Mouse (Mus musculus) naive thymus-derived CD4-positive, alpha-beta T cell, adult 2 months (primary cell): ENCODE results near the gene Nbea.

Experiments used
- DNase-seq: peaks from one replicate; pipeline ENCODE4 v3.0.0-alpha.2; 2011; ENCODE audit warnings: low read depth

Nbea gene

DNA sequence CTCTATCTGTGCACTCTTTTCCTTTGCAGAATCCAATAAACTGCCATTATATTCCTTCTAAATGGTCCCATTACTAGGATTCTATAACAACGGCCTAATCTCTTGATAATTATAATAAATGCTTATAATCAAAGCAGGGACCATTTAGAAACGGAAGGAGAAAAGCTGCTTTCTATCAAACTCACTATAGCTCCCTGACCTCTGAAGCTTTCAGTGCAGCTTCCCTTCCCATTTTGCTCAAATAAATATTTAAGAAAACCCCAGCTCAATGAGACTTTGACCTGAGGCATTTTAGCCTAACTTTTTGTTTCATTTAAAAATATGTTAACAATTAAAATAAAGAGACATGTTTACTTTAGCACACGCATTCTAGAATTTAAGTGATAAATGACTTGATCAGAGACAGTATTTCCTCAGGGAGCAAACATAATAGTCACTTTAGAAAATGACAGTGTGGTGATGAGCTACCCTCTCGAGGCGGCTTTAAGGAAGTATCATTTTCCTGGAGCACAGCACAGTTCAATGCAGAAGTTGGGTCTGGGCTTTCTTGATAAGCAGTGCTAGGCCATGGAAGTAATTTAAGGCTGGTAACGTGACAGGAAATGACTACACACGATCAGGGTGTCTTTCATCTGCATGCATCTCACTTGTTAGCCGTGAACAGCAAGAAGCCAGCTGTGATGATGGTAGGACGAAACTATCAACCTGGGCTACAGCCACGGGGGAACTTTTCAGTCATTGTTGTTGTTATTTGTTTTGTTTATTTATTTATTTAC, 354.8 kb downstream of the Nbea start:
- peak; percentile 14 for DNase-seq

DNA sequence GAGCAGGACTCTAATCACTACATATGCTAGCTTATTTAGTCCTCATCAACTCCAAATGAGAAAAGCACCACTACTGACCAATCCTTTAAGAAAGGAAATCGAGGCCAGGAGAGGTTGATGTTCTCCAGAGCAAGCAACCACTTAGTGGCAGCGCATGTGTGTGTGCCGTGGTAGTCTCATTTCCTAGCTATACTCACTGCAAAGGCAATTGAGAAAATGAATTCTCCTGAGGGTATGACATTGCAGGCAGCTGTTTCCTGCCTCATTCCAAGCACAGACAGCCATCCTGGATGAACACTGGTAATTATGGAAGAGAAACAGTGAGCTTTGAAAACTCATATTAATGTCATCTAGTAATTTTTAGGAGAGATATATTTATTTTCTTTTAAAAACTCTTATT, 358.6 kb downstream of the Nbea start:
- no peak for DNase-seq

DNA sequence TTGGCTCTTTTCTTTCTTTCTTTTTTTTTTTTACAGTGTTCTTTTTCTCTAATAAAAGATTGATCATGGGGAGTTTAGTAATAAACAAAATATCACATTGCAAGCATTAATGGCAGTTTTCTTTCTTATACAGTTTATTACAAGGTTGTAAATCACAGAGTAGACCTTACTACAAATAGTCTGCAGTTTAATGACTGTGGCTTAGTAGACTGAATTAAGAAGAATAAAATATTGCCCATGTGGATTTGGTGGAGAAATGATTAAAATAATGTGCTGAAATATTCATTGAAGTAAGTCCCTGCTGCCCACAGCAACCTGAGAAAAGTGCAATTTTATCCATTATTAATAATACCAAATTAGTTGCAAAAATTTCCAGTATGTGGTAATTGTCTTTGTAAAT, 363.9 kb downstream of the Nbea start:
- no peak for DNase-seq

DNA sequence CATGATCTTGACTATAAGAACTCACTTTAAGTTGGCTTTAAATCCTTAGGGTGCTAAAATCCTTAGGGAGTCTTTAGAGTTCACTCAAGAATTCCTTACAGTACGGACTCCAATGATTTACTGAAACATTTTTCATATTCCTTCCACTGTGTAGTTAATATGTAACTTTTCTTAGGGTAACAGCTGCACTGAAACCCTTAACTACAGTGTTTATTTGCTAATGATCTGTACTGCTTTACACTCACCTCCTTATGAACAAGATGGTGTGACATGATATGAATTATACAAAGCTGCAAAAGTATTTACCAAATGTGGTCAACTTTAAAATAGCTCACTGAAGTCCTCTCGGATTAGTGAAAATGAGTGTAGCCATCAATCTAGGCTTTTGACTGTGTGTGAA, 365.4 kb downstream of the Nbea start:
- no peak for DNase-seq

DNA sequence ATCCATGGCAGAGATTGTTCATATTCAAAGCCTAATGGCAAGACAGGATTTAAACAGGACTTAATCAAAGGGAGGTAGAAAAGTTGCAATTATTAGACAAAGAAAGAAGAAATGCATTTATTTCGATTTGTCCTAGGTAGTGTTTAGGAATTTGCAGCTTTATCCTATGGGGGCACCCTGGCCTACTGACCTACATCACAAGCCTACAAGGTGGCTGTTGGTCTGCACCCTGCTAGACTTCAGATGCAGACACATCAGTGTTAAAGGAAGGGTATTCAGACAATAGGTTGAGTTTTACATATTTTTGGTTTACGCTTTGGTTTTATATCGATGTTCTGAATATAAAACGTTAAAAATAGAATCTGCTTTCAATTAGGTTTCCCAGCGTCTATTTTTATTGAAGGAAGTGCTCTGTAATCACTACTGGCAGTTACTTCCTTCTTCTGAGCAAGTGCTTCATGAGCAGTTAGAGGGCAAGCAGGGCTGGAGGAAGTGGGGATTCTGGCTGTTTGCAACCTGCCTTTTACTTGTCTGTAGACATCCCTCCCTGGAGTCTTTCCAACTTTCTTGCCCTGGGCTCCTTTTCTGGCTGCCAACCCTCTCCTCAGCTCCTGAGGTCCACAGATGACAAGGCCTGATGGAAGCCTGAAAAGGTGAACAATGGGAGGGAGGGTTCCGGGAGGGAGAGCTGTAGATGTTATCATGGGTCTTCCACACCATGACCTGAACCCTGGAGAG, 366.7 kb downstream of the Nbea start:
- no peak for DNase-seq

DNA sequence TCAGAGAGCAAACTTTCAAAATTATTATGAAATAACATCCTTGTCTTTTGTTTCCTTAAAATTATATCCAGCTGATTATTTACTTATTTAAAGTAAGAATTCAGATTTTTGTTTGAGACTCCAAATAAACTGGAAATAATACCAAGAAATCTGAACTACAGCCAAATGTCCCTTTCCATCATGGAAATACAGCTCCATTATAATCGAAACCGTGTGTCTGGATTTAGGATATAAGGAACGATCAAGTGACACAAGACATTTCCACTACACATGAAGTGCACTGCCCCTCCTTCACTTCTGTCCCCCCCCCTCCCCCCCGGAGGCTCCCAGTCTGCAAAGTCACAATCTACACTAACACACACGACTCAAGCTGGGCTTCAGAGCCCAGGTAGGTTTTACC, 367.4 kb downstream of the Nbea start:
- DNase-seq = no peak

DNA sequence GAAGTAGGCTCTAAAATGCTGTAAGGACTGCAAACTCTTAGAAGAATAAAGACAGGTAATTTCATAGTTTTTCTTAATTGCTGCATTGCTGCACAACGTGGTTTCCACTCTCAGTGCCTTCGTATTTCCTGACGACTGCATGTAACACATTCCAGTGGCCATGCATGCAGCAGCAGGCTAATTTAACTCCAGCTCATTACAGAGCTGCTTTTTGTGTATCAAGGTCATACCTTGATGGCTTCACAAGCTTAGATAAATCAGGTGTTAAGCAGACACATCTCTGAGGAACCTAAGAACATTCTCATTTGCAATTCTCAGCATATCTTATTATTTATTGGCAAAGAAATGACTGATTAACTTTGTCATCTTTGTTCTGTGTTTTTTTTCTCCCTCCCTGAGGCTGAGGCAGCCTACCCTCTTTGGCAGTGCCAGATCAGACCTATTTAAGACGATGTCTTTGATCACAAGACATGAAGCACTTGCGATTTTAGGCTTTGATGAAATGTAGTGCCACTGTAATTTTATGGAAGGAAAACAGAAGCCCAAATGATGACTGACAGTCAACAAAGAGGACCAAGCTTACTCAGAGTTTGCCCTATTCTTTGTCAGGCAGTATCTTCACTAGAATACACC, 368.4 kb downstream of the Nbea start:
- no peak for DNase-seq

DNA sequence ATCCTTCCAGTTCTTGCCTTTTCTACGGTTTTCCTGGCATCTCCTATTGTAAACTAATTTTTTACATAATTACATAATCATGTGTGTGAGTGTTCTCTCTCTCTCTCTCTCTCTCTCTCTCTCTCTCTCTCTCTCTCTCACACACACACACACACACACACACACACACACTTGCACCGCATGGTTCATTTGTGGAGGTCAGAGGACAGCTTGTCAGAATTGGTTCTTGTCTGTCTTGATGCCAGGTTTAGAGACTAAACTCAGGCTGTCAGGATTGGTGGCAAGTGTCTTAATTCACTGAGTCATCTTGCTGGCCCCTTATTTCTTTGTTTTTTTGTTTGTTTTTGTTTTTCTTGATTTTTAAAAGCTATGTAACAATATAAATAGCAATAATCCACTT, 388.7 kb downstream of the Nbea start:
- DNase-seq = no peak

DNA sequence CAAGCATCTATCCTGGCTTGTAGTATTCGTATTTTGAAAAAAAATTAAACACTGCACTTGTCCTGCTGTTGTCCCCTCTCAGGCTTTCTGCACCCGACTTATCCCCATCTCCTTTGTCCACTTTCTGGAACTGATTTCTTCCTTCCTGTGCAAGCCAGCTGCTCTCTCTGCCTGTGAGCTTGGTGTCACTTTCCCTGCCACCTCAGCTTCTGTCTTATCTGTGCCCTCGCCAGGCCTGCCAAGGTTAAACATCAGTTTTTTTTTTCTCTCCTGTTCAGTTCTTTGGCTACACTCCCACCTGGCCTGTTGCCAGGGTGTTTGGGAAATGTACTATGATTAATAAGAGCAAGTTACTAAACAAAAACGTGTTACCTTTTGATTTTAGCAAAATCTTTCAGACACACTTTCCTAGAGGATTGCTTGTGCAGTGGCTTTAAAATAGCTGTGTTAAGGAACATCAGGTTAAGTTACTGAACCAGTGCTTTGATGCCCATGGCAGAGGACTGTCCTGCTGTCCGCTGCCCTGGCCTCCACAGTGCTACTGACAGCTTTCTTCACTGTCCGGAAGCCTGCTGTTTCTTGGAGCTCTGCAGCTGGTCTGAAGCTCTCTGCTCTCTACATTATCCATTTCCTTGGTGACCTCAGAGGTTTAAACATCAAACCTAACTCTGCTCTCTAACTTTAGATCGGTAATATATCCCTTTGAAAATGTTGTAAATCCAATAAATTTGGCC, 389.5 kb downstream of the Nbea start:
- DNase-seq = no peak

DNA sequence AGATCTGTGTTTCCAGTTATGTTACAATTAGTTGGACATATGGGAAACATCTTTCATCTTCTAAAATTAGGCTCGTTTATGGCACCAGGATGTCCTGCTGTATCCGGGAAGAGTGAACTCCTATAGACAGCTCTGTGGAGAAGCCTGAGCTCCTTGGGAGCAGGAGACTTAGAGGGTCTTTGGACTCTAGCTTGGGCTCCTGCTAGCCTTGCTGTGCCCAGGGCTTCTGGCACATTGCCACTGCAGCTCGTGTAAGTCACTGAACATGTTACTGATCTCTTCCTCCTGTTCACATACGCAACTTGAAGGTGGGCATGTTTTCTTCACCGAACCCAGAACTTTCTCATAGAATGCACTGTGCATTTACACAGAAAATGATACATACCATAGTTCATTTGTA, 391.2 kb downstream of the Nbea start:
- no peak for DNase-seq

DNA sequence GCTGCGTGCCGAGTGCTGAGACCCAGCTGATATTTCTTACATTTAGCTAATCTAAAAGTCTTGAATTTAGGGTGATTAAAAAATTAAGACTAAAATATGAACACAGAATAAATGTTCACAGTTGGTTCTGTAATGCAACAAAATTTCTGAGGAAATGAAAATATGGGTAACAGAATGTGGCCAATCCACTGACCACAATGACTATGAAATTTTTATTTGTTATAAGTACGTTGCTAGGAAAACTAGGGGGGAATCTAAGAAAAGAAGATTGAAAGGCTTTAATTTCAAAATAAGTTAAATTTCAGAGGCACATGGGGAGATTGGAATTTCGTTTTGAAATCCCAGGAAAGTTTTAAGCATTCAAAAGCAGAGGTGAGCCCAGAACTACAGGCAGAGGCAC, 392.9 kb downstream of the Nbea start:
- no peak for DNase-seq

DNA sequence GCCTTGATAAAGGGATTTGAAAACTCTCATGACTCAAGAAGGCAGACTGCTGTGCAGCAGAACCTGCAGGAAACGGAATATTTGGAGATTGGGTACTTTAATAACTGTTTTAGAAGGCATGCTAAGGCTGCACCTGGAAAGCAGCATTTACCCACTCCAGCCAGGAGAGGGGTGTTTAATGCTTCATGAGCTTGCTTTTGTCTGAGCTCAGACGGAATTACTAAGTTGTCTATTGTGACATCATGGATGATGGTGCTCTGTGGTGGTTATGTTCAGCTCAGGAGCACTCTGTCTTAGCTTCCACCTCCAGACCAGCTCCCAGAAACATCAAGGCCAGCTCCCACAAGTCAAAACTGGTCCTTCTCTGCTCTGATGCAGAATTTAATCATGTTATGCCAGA, 393.6 kb downstream of the Nbea start:
- no peak for DNase-seq

DNA sequence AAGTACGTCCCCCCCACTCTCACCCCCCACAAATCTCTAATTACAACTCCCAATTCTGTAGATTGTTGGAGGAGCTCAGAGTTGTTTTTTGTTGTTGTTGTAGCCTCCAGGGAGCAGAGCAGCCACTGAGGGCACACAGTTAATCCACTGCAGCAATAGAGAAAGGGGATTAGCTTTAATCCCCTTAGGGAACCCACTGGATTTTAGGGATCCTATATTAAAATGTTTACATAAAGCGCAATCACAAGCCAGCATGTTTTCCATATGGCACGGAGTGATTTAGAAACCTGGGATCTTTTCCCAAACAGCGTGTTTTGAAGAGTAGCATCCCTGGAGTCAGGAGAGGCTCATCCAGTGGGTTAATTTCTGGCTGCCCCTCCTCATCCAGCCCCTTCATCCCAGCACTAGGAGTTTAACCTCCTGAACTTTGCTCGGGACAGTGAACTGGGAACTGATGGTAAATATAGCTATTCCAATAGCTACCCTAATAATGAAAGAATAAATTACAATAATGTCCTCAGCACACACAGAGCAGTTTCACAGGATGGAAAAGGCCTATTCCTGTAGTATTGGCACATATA, 394.8 kb downstream of the Nbea start:
- no peak for DNase-seq

DNA sequence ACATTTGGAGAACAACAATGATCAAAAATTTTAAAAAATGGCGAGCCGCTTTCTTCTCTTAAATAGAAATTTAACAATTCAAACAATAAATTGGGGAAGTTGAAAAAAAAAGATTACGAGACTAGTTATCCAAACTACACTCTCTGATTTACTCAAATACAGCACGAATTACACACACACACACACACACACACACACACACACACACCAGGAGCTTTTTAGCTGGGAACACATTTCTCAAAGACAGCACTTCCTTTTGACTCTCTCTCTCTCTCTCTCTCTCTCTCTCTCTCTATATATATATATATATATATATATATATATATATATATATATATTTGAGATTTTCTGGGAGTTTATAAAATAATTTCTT, 395.3 kb downstream of the Nbea start:
- no peak for DNase-seq

DNA sequence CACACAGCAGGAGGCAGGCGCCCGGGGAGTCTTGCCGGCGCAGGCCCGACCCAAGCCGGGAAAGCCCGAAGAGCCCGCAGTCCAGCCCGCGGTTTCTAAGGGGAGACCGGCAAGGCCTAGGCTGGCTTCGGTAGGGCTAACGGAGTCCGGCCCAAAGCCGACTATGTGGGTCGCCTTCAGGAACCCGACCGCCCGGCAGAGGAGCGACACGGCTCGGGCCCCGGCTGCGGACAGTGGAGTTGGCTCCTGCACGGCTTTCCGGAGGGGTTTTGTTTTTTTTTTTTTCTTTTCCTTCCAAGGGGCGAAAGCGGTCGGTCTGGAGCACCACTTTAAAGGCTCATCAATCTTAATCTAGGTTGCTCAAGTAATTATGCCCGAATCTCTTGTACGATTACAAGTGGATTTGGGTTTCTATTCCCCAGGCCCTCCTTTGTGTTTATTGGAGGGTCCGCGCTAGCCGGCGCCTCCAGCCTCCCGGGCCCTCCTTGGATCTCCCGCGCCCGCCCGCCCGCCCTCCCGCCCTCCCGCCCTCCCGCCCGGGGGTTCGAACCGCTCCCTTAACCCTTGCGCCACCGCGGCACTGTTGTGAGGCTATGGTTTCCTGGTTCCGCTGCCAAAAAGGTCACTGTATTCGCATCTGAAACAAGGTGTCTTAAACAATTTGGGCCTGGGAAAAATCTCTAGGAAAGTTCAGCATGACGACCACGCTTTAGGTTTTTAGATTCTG, 395.9 kb downstream of the Nbea start:
- DNase-seq = no peak

DNA sequence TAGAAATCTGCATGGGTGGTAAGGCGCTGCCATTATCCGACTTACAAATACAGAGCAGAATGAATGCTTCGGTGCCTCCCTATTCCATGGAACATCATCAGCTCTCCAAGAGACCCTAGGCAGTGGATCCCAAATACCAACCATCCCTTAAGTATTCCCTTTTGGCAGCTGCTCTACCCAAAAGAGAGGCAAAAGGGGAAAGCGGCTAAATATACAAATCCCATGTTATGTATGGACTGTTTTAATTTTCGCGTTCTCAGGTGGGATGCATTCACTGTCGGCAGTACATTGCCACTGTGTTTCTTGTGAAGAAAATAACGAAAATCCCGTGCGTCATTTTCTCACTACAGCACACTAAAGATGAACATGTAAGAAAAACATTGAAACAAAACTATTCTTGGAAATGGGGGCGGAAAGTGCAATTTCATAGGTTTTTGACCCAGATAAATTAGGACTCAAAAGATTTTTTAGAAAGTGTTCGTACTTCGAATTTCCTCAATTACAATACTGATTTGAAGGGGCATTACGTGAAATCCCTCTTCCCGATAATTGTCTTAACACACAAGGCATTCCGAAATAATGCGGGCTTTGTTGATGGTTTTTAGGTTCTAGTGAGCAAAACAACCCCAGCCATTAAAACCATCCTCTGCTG, 396.5 kb downstream of the Nbea start:
- DNase-seq = no peak

DNA sequence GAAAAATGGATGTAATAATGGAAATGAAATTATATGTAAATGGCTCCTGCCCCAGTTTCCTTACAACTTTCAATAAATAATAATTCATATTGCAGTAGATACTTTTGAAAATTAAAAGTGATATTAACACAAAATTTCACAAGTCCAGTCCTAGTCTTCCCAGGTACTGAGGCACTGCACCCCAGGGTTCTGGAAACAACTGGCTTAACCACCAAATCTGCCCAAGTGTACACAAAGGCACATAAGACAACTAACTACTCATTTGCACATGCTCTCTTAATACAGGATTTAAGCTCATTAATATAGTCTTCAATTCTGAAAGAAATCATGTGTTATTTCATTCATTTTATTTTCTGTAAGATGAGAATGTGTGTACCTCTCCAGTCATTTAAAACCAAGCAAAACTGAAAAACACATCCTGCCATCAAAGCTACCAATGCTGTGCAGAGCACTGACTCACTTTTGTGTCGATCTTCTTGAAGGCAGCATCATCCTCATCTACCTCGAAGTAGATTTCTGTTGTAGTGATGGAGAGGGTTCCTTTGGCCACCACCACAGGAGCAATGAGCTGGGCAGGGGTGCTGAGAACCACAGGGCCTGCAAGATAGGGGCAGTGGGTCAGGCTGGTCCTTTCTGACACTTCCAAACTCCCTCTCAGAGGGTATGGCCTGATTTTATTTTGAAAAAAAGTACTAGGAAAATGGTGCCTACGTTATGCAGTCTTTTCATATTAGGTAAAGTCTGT, 397.3 kb downstream of the Nbea start:
- DNase-seq = no peak

DNA sequence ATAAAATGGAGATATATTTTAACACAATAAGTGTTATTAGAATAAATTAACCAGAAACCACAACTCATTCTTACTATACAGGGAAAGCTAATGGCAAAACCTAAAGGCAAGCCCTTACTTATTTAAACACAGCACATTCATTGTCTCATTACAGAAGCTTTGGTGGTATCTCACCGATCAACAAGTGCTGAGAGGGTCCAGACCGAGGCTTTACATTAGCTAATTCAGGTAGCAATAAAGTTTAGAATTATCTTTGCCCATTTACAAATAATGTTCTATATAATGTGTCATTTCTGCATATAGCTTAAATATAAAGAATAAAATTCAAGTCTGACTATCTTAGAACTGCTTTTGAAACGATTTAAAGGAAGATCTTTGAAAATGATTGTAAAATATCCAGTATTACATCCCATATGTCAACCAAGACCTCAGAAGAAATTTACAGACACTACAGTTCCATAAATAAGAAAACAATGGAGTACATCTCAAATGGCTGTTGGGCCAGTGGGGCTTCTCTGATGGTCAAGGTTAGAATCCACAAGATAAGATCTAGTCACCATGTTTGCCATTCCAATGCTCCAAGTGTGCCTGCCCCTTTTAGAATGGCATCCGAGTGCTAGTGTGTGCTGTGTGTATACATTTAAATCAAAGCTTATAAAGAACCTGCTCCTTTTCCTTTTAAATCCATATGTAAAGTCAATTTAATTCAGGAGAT, 398.1 kb downstream of the Nbea start:
- no peak for DNase-seq

DNA sequence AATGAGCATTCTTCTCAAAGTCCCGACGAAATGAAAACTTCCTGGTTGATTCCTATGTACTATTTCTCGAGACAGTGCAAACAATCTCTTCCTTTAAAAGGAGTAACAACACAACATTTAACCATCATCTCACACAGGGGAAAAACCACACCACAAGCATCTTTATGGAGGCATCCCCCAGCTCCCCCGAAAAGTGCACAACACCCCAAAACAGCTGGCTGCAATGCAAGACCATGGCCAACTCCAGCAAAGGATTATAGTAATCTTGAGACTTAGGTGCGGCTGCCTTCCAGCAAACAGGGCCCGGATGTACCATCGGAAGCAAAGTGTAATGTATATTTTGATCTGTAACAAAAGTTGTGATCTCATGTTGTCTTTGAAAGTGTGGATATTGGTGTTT, 399.4 kb downstream of the Nbea start:
- peak; percentile 12 for DNase-seq
